Mouse (Mus musculus): Measurements from ENCODE around the gene Acvr1b. TPM values are rescaled to one million over a fixed set of nuclear protein-coding genes. Genes with fewer than 3 reads are reported as not detected.

Gene Acvr1b
- polyA plus RNA-seq, 1 experiment from 2014 or later, result 10.7 TPM

- Histone ChIP-seq H3K36me3 (ENCODE audit: control insufficient read depth, insufficient read depth, low read length) (peaks cover 43% of the 10 kb centered on the region), H3K9me3 (ENCODE audit: control insufficient read depth, low read length) (no peaks in the 10 kb centered on the region), H3K9ac (ENCODE audit: low read depth, low read length) (no peak overlapping the region), H3K4me2 (ENCODE audit: low read depth, low read length) (no peak overlapping the region), H3K27ac (replicated peaks; ENCODE audit: low read depth, low read length) (no peak overlapping the region), H3K27me3 (replicated peaks; ENCODE audit: control insufficient read depth, insufficient read depth, low read length) (no peaks in the 10 kb centered on the region), H3K4me1 (ENCODE audit: control insufficient read depth, insufficient read depth, low read length) (peaks cover 32% of the 10 kb centered on the region), H3K4me3 (ENCODE audit: low read depth, low read length) (no peak overlapping the region)
- ATAC-seq (ENCODE audit: low read depth) (no peak), DNase-seq (ENCODE audit: low spot score) (no peak)
- 95% methylated on average over 19 of the region's 19 CpGs for WGBS
Measured at GRCm38 (mm10) chr15:101230503-101230902, 56.6 kb downstream of the Acvr1b start.

GRCm38 (mm10) chr15:101230995-101231647 is 57.3 kb downstream of the Acvr1b start:
- DNase-seq (ENCODE audit: low spot score) (no peak), ATAC-seq (ENCODE audit: low read depth) (no peak)
- Histone ChIP-seq H3K4me3 (ENCODE audit: low read depth, low read length) (no peak overlapping the region), H3K27ac (replicated peaks; ENCODE audit: low read depth, low read length) (no peak overlapping the region), H3K27me3 (replicated peaks; ENCODE audit: control insufficient read depth, insufficient read depth, low read length) (no peaks in the 10 kb centered on the region), H3K36me3 (ENCODE audit: control insufficient read depth, insufficient read depth, low read length) (peaks cover 43% of the 10 kb centered on the region), H3K9ac (ENCODE audit: low read depth, low read length) (no peak overlapping the region), H3K4me1 (ENCODE audit: control insufficient read depth, insufficient read depth, low read length) (peaks cover 29% of the 10 kb centered on the region), H3K9me3 (ENCODE audit: control insufficient read depth, low read length) (no peaks in the 10 kb centered on the region), H3K4me2 (ENCODE audit: low read depth, low read length) (no peak overlapping the region)
- 88% methylated on average over 20 of the region's 23 CpGs for WGBS

GRCm38 (mm10) chr15:101231648-101232180 is 57.8 kb downstream of the Acvr1b start:
- 63% methylated on average over 54 of the region's 56 CpGs for WGBS
- Histone ChIP-seq H3K27ac (replicated peaks; ENCODE audit: low read depth, low read length) (no peak overlapping the region; the same call in 1 of the 2 replicates), H3K4me3 (ENCODE audit: low read depth, low read length) (no peak overlapping the region), H3K4me1 (ENCODE audit: control insufficient read depth, insufficient read depth, low read length) (peaks cover 28% of the 10 kb centered on the region), H3K4me2 (ENCODE audit: low read depth, low read length) (no peak overlapping the region), H3K9ac (ENCODE audit: low read depth, low read length) (no peak overlapping the region), H3K36me3 (ENCODE audit: control insufficient read depth, insufficient read depth, low read length) (peaks cover 43% of the 10 kb centered on the region), H3K27me3 (replicated peaks; ENCODE audit: control insufficient read depth, insufficient read depth, low read length) (no peaks in the 10 kb centered on the region), H3K9me3 (ENCODE audit: control insufficient read depth, low read length) (no peaks in the 10 kb centered on the region)
- no peak for ATAC-seq (ENCODE audit: low read depth)
- DNase-seq (ENCODE audit: low spot score), result no peak

GRCm38 (mm10) chr15:101232607-101233006 is 58.7 kb downstream of the Acvr1b start:
- Histone ChIP-seq H3K4me3 (ENCODE audit: low read depth, low read length) (no peak overlapping the region), H3K4me1 (ENCODE audit: control insufficient read depth, insufficient read depth, low read length) (peaks cover 19% of the 10 kb centered on the region), H3K27ac (replicated peaks; ENCODE audit: low read depth, low read length) (no peak overlapping the region; the same call in 1 of the 2 replicates), H3K27me3 (replicated peaks; ENCODE audit: control insufficient read depth, insufficient read depth, low read length) (no peaks in the 10 kb centered on the region), H3K9ac (ENCODE audit: low read depth, low read length) (no peak overlapping the region), H3K9me3 (ENCODE audit: control insufficient read depth, low read length) (no peaks in the 10 kb centered on the region), H3K4me2 (ENCODE audit: low read depth, low read length) (no peak overlapping the region), H3K36me3 (ENCODE audit: control insufficient read depth, insufficient read depth, low read length) (peaks cover 41% of the 10 kb centered on the region)
- WGBS, result 47% methylated on average over 4 of the region's 4 CpGs
- peak; percentile 80 for DNase-seq (ENCODE audit: low spot score)
- peak; percentile 20 for ATAC-seq (ENCODE audit: low read depth)

DNA sequence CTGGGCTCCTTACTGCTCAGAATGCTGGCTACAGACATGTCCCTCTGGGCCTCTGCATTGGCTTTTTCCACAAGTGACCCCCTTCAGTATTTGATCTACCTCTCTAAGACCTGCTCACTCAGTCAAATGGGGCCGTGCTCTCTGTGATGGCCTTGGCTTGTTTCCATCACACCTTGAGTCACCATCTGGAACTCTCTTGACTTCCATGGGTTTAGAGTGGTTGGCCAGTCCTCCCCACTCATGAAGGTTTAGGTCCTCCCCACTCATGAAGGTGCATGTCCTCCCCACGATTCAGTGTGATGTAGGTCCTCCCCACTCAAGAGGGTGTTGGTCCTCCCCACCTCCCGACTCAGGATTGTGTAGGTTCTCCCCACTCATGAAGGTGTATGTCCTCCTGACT is 59.3 kb downstream of the Acvr1b start:
- peaks cover 14% of the 10 kb centered on the region for H3K4me1 ChIP-seq (ENCODE audit: control insufficient read depth, insufficient read depth, low read length)
- WGBS, result 76% methylated on average over 3 of the region's 3 CpGs
- H3K27me3 ChIP-seq (replicated peaks; ENCODE audit: control insufficient read depth, insufficient read depth, low read length), result no peaks in the 10 kb centered on the region
- H3K27ac ChIP-seq (replicated peaks; ENCODE audit: low read depth, low read length), result 0 out of 2 replicates have a peak overlapping the region, but pooled peaks have one; percentile 13
- H3K36me3 ChIP-seq (ENCODE audit: control insufficient read depth, insufficient read depth, low read length), result peaks cover 41% of the 10 kb centered on the region
- DNase-seq (ENCODE audit: low spot score), result no peak
- ATAC-seq (ENCODE audit: low read depth), result no peak
- H3K9me3 ChIP-seq (ENCODE audit: control insufficient read depth, low read length), result no peaks in the 10 kb centered on the region
- H3K4me2 ChIP-seq (ENCODE audit: low read depth, low read length), result no peak overlapping the region
- H3K9ac ChIP-seq (ENCODE audit: low read depth, low read length), result no peak overlapping the region
- no peak overlapping the region for H3K4me3 ChIP-seq (ENCODE audit: low read depth, low read length)

DNA sequence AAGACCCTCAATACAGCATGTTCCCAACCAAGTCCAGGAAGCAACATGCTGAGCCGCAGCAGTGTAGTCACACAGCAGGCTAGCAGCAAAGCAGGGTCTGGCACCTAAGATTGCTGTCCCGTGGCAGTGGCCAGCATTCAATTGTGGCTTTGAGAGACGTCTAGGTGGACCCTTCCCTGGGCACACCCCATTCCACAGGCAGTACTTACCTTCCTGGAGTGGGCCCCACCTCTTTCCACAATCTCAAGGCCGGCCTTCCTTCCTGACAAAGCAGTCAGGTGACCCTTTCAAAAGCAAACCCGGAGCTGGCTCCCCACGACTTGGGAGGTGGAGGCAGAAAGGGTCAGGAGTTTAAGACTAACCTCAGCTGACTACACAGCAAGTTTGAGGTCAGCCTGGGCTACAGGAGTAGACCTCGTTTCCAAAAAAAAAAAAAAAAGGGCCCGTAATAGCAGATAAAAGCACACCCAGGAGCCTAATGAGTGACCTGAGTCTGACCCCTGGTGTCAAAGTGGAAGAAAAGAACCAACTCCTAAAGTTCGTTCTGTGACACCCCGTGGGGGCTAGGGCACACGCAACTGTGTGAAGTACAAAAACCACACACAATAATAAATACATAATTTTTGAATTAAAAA is 59.9 kb downstream of the Acvr1b start:
- Histone ChIP-seq H3K4me3 (ENCODE audit: low read depth, low read length) (no peak overlapping the region), H3K36me3 (ENCODE audit: control insufficient read depth, insufficient read depth, low read length) (peaks cover 38% of the 10 kb centered on the region), H3K9me3 (ENCODE audit: control insufficient read depth, low read length) (no peaks in the 10 kb centered on the region), H3K27ac (replicated peaks; ENCODE audit: low read depth, low read length) (peak overlapping the region; percentile 13; the same call in 1 of the 2 replicates), H3K4me1 (ENCODE audit: control insufficient read depth, insufficient read depth, low read length) (peaks cover 9% of the 10 kb centered on the region), H3K27me3 (replicated peaks; ENCODE audit: control insufficient read depth, insufficient read depth, low read length) (no peaks in the 10 kb centered on the region), H3K4me2 (ENCODE audit: low read depth, low read length) (no peak overlapping the region), H3K9ac (ENCODE audit: low read depth, low read length) (no peak overlapping the region)
- DNase-seq (ENCODE audit: low spot score) (no peak), ATAC-seq (ENCODE audit: low read depth) (no peak)
- WGBS, result 27% methylated on average over 11 of the region's 11 CpGs

DNA sequence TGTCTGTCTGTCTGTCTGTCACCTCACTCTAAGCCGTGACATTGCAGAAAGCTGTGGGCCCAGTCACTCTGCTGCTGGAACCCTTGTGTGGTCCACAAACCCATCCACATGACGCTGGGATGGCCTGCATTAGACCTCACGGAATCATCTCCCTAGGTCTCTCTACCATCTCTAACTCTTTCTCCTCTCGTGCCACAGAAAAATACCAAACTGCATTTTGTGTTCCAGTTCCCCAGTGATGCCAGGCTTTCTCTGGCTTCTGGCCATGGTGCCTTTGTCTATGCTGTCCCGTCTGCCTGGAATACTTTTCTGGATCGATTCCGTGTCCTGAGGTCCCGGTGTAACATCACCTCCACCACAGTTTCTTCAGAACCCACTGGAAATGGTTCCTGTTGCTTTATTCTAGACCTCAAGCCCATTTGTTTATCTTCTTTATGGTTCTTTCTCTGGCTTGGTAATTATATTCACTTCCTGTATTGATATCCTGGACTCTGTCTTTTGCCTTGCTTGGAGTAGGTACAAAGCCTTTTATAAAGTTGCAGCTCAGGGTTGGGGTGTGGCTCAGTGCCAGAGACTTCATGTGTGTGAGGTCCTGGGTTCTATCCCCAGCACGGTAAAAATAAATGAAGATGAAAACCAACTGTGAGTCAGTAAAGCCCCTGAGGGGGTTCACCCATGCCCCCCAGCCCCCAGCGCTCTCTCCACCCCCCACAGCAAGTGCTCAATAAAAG is 60.9 kb downstream of the Acvr1b start:
- 64% methylated on average over 10 of the region's 10 CpGs for WGBS
- Histone ChIP-seq H3K9me3 (ENCODE audit: control insufficient read depth, low read length) (no peaks in the 10 kb centered on the region), H3K27me3 (replicated peaks; ENCODE audit: control insufficient read depth, insufficient read depth, low read length) (no peaks in the 10 kb centered on the region), H3K4me3 (ENCODE audit: low read depth, low read length) (no peak overlapping the region), H3K4me1 (ENCODE audit: control insufficient read depth, insufficient read depth, low read length) (peaks cover 11% of the 10 kb centered on the region), H3K36me3 (ENCODE audit: control insufficient read depth, insufficient read depth, low read length) (peaks cover 28% of the 10 kb centered on the region), H3K9ac (ENCODE audit: low read depth, low read length) (no peak overlapping the region), H3K27ac (replicated peaks; ENCODE audit: low read depth, low read length) (0 out of 2 replicates have a peak overlapping the region, but pooled peaks have one; percentile 45), H3K4me2 (ENCODE audit: low read depth, low read length) (no peak overlapping the region)
- ATAC-seq (ENCODE audit: low read depth), result no peak
- no peak for DNase-seq (ENCODE audit: low spot score)

GRCm38 (mm10) chr15:101235342-101235698 is 61.5 kb downstream of the Acvr1b start:
- 26% methylated on average over 4 of the region's 5 CpGs for WGBS
- H3K27me3 ChIP-seq (replicated peaks; ENCODE audit: control insufficient read depth, insufficient read depth, low read length), result no peaks in the 10 kb centered on the region
- H3K9ac ChIP-seq (ENCODE audit: low read depth, low read length), result no peak overlapping the region
- H3K36me3 ChIP-seq (ENCODE audit: control insufficient read depth, insufficient read depth, low read length), result peaks cover 23% of the 10 kb centered on the region
- H3K4me2 ChIP-seq (ENCODE audit: low read depth, low read length), result no peak overlapping the region
- H3K9me3 ChIP-seq (ENCODE audit: control insufficient read depth, low read length), result no peaks in the 10 kb centered on the region
- H3K27ac ChIP-seq (replicated peaks; ENCODE audit: low read depth, low read length), result no peak overlapping the region
- ATAC-seq (ENCODE audit: low read depth) (peak; percentile 58), DNase-seq (ENCODE audit: low spot score) (peak; percentile 67)
- no peak overlapping the region for H3K4me3 ChIP-seq (ENCODE audit: low read depth, low read length)
- peaks cover 11% of the 10 kb centered on the region for H3K4me1 ChIP-seq (ENCODE audit: control insufficient read depth, insufficient read depth, low read length)
